Mouse (Mus musculus) kidney, postnatal 4 days (tissue): ENCODE data around the gene Fut2.

Experiments used
- DNase-seq, 2 experiments: peaks; one replicate each; pipeline ENCODE4 v3.0.0; 2021; ENCODE audit warnings: mixed read lengths in 2 of 2

The Fut2 gene

DNA sequence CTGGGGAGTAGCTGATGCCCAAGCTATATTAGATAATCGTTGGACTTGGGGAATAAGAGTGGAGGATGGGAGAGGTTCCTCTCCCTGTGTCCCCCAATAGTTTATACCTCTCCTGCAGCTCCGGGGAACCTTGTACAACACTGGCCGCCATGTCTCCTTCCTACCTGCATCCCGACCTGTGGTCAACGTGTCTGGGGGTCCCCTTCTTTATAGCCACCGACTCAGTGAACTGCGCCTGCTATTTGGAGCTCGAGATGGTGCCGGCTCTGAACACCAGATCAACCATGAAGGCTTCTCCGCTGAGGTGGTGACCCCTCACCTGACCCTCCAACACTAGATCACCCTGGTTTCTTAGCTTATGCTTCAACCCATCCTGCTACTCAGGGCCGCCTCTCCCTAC is 36.1 kb upstream of the Fut2 start:
- DNase-seq = no peak

DNA sequence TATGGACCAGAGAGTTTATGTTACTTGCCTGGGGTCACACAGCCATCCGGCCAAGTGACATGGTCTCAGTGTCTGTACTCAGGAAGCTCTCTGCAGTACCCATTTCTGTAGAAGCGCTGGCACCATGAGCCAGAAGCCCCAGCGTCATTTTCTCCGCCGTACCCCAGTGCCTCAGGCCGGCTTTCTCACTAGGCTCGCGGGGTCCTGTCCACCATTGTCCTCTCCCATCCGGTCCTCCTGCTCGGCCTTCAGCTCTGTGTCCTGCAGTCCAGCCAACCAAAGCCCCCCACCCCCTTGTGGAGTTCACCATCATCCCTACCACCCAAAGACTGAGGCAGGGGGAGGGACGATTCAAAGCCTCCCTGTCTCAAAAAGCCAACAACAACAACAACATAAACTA is 35.4 kb upstream of the Fut2 start:
- DNase-seq = no peak

DNA sequence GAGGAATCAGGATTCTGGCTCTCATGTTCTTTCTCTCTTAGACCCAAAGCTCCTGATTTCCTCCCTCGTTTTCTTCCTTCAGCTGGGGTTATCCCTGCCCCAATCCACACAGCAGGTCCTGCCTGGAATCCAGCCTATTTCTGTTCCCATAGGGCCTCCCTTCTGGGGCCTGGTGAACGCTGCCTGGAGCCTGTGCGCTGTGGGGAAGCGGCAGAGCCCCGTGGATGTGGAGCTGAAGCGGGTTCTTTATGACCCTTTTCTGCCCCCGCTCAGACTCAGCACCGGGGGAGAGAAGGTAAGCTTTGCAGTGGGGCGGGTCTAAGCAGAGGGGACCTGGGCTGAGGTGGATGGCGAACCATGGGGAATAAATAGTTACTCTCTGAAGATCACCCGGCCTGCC is 34.9 kb upstream of the Fut2 start:
- DNase-seq = peak in 1 of 2 experiments; percentile 57

DNA sequence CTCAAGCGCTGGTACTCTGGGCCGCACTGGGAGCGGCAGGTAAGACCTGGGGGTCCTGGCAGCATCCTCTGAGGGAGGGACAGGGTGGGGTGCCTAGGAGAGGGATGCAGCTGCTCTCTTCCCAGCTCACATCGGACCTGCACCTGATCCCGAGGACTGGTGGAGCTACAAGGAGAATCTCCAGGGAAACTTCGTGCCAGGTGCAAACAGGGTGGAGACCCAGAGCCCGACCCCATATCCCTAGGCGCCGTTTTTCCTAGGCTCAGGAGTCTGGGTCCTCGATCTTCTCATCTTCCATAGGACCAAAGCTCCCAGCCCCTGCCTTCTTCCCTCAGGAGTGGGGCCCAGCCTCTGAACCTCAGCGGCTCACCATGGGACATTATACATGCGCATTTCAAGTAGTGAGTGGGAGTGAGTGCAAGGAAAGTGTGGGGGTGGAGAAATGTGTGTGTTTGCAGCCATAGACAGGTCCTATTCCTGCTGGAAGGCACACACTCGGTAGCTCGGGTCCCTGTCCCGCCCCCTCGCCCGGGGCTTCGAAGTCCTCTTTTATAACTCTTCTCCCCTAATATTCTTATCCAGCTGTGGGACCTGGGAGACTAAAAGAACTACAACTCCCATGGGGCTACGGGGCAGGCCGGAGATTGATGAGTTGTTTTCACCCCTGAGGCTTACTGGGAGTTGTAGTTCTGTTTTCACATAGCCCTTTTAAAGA is 34.3 kb upstream of the Fut2 start:
- peak; percentile 81 to 86 for DNase-seq

DNA sequence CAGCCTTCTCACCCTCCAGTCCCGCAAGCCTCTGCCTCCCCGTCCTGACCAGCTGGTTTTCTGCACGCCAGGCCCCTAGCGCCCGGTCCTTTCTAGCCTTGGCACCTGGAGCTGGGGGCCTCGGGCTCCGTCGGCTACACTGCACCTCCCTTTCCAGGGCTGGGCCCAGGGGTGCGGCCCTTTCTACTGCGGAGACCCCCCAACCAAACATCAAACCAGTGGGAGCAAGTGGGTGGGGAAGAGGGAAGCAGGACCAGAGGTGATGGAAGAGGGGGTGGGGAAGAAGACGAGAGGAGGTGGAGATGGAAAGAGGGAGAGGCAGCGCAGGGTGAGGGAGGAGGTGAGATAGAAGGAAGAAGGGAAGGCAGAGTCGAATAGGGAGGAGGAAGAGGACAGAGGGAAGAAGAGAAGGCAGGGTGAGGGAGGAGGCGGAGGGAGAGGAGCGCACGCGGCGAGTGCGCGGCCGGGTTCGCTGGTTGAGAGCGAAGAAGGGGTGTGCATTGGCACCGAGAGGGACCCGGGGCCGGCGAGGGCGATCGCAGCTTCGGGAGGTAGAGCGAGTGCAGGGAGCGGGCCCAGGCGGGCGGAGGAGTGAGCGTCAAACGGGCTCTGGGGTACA is 33.4 kb upstream of the Fut2 start, which contains the start of gene Car11:
Car11 (plus strand) TSS at position 321 of the 619 bp plus-strand sequence.
- no peak for DNase-seq

DNA sequence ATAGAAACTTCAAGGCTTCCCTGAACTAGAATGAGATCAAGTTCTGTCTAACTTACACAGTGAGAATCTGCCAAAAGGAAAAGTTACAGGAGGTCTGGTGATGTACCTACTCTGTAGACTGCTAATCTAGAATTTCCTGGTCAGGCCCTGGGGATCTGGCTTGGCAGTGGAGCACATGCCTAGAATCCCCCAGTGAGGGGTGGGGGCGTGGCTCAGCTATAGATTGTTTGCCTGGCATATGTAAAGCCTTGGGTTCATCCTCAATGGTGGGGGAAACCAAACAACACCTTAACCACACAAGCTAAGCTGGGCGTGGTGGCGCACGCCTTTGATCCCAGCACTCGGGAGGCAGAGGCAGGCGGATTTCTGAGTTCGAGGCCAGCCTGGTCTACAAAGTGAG is 31.7 kb upstream of the Fut2 start:
- no peak for DNase-seq

DNA sequence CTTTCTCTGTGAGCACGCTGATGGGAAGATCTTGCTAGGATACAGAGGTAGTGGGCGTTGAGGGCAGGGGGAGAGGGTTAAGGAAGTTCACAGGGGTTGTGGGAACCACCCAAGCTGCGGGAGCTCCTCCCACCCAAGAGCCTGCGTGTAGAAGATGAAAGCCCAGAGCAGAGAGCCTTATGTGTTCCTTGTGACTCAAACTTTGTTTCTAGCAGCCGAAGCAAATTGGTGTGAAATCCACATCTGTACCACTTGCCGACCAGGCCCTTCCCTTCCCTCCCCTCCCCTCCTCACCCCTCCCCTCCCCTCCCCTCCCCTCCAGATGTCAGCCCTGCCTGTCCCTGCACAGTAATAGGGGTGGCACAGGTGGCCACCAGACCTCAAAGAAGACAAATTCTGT is 28.9 kb upstream of the Fut2 start:
- no peak for DNase-seq

DNA sequence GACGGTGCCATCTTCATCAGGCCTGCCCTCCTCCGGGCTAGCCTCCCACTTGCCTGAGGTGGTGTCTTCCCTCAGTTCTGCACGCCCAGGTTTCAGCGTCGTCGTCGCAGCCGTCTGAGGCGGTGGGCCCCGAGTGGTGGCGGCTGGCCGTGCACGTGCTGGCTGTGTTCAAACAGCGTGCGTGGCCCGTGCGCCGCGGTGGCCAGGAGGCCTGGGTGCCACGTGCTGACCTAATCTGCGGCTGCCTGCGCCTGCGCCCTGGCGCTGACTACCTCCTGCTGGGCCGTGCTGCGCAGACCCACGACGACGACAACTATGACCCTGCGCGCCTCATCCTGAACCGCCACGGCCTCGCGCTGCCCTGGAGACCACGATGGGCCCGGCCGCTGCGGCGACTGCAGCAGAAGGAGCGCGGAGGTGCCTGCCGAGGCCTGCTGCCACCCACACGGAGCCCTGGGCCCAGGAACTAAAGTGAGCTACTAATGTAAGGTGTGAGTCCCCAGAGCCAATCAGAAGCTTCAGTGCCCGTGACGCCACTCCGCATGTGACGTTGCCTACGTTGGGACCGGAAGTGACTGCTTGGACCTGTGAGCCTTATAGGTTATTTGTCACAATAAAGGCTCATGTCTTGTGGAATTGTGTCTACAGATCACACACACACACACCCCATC is 27.9 kb upstream of the Fut2 start, which contains the start of gene Sec1:
Sec1 (minus strand) TSS at position 482 of the 671 bp plus-strand sequence.
- no peak for DNase-seq

DNA sequence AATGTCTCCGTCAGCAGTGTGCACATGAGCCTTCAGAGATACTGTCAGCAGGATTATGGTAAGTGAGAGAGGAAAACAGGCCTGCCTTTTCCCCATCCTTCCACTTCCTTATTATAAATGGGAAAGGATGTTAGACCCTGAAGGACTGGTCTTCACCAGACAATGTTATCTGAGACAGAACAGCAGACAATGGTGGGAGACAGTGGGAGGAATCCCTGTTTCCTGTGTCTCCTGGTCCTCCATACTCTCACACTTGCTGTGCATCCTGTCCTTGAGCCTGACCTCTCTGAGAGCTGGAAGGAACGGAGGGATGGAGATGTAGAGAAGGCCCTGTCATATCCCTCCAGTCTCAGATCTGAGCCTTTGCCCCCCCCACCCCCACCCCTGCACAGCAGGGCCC is 26.2 kb upstream of the Fut2 start:
- no peak for DNase-seq

DNA sequence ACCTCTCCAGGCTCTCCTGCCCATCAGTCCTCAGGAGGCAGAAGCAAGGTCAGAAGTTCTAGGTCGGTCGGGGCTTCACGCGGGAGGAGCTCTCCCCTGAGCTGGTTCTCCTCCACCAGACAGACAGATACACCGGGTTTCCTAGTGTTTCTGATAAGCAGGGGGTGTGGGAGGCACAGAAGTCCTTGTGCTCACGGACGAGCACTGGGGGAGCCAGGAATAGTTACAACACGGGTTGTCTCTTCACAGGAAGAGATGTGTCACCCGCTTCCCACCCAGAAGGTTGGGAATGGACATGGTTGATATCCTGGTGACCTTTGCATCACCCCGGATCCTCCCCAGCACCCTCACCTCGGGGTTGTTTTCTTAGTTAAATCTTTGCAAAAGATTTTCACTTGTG is 23.6 kb upstream of the Fut2 start:
- no peak for DNase-seq

DNA sequence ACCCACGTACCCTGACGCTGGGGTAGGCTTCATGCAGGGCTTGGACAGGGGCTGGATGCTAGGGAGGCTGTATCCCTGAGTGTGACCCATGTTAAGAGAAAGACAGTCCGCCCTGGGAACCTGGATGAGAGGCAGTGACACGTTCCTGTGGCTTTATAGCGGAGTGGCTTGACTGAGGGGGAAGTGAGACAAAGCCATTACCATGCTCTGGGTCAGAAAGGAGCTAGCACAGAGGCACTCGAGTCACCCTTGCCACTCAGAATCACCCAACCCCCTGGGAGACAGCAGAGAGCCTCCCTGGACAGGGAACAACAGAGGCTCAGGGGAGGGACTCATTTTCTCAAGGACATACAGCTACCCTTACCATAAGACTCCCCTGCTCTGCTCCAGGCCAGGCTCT is 22.9 kb upstream of the Fut2 start:
- DNase-seq = no peak

DNA sequence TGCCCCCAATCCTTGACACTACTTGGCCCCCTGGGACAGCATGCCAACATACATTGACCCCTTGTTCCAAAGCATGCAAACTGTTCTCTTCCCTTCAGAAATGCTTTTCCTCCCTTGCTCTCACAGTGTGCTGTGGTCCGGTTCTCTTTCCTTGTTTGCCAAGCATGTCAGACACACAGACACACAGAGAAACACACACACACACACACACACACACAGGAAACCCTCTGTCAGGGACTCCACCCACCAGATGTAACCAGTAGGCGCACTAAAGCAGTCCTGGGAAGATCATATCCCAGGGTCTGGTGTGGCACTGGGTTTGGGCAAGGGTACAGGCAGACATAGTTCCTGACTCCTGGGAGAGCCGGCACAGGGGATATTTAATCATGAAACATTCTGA is 20.6 kb upstream of the Fut2 start:
- no peak for DNase-seq

DNA sequence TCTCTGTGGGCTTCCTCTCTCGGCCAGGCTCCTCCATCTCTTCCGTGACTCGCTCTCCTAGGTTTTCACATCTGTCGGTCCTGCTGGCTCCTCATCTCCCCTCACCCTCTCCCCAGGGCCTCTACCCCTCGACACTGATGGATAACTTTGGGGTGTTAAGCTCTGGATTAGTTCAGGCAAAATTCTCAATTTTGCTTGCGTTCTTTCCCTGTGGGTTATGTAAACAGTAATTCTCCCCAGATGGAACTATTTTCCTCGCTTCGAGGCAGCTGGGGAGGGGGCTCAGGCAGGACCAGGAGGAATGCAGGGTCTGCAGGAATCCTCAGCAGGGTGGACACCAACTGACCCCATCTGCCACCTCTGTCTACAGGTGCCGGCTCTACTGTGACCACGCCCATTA is 19.6 kb upstream of the Fut2 start:
- DNase-seq = no peak

DNA sequence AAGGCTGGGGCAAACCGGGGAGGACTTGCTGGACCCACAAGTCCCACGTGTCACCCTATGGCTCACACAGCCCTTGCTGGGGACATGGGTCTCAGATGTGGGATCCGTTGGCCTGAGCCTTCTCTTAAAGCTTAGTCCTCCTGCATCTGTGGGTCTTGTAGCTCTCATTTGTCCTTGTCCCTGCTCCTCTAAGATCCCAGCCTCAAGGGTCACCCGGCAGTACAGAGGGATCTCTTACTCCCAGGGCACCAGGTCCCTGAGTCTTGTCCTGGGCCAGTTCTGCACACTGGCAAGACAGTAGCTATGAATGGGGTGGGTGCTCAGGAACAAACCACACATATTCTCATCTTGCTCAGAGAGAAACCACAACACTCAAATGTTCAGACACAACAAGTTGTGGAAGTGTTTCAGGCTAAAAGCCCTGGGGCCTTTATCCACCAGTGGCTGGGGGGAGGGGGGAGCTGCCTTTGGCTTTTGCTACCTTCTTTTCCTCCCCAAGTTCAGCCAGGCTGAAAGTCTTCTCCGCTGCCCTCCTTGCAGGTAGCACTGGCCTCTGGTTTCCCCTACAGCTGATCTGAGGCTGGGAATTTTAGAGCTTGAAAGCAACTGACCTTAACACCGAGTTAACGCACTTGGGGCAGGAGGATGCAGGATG is 17.3 kb upstream of the Fut2 start, which contains the start of gene Ntn5:
Ntn5 (plus strand) TSS at position 627 of the 655 bp plus-strand sequence.
- no peak for DNase-seq

DNA sequence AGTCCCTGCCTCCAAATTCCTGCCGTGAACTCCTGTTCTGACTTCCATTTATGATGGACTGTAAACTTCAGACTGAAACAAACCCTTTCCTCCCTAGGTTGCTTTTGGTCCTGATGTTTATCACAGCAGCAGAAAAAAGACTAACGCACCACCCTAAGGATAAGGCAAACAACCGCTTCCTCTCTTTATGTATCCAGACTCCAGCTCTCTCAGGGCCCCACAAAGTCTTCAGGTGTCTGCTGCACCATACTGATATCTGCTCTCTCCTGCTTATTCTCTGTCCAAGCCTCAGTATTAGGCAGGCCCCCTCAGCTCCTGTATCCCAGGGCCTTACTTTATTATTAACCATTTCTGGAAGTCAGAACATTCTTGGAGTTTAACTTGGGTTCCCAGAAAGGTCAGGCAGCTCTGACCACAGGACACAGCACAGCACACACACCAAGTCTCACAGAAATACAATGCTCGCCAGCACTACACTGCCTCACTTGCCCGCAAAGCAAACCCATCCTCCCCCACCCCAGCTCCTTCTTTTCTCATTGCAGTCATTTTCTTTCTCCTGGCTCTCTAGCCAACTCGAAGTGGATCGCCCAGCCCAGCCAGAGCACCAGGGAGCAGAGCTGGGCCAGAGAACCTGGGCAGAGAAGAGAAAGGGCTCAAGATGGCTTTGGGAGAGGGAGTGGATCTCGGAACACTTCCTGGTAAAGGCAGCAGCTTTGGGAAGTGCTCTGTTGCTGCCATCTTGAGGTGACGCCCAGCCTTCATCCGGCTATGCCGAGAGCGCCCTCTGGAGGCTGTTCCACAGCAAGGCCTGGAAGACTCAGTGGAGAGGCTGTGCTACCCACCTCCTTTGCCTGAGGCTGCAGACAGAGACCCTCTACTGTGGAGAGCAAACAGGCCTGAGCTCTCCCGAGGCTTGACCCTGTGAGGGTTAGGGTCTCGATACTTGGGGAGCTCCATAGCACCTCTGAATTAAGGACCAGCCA is 16.2 kb upstream of the Fut2 start:
- DNase-seq = peak; percentile 96 to 97

DNA sequence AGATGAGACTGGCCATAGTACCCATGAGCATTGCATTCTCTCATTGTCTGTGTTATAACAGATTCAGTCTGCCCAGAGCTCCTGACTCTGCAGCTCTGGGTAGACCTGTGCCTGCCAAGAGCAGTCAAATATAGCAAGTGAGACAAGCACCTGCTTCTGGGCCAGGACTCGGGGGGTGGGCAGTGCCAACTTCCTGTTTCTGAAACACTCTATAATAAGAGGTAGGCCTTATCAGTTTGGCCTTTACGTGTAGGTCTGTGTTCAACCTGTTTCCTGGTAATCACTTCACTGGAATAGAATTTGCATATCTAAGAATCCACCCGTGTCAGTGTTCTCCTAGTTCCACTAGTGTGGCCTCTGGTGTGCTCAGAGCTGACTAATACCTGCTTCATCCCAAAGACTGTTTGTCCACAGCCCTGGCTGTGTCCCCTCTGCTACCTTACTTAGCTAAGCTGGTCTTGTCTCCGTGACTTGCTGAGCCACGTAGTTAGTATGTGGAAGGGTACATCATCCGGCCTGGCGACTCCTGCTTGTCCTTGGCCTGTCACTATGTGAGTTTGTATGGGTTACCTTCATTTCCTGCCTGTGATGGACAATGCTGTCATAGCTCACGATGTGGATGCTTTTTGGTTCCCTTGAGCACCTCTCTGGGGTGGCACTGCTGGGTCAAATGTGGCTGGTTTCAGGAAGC is 15.0 kb upstream of the Fut2 start:
- DNase-seq = no peak

DNA sequence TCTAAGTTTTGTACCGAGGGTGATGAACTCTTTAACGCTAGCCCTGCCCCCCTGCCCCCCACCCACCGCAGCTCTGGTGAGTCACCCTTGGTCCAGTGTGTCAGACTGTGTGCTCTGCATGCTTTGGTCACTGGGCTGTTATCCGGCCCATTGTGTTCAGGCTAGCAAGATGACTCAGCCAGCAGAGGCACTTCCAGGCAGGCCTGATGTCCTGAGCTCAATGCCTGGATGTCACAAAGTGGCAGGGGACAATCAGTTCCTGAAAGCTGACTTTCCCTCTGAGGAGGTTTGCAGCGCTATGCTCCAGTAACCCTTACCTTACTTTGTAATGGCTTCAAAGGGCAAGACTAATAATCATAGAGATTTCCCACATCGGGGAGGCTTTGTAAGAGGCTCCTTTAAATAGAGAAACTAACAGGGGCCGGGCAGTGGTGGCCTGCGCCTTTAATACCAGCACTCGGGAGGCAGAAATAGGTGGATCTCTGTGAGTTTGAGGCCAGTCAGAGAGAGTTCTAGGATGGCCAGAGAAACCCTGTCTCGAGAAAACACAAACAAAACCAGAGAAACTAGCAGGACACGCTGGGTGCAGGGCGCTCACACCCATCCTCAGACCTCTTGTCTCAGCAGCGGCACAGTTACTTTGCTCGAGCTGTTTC is 13.9 kb upstream of the Fut2 start:
- DNase-seq = peak in 1 of 2 experiments; percentile 56

DNA sequence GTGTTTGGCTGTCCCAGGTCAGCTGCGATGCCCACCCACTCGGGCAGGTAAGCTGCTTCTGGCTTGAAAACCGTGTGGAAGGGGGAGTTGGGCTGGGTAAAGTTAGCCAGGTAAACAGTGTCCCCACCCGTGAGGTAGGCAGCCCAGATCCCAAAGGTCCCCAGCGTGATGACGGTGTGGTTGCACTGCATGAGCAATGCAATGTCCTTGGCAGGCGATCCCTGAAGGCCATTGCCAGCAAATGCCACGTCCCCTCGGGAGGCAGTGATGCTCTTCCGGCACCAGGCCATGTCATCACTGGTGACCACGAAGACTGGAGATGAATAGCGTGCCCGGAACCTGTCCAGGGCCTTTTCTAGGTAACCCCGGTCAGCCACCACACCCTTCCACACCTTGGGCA is 12.3 kb upstream of the Fut2 start:
- DNase-seq = no peak

DNA sequence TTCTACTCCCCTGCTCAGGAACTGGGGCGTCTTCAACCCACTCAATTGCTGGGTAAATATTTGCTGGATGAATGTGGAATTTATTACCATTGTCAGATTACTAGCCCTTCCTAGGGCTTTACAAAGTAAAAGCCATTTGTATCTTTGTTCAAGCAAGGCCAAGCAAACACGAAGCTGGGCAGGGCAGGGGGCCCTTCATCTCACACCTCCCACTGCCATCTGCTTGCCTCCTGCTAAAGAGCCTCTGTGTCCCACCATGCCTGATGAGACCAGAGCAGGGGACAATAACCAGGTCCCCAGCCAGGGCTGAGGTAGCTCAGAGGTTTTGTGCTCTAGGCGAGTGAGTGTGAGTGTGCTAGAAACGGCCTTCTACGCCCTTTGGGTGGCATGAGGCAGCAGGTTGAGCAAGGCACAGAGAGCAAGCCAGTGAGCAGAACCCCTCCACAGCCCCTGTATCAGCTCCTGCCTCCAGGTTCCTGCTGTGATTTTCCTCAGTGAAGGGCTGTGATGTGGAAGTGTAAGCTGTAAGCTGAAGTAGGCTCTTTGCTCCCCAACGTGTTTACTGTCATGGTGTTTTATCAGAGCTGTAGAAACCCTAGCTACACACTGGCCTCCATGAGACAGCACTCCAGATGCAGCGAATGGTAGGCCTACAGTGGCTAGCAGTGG is 11.6 kb upstream of the Fut2 start:
- DNase-seq = no peak

DNA sequence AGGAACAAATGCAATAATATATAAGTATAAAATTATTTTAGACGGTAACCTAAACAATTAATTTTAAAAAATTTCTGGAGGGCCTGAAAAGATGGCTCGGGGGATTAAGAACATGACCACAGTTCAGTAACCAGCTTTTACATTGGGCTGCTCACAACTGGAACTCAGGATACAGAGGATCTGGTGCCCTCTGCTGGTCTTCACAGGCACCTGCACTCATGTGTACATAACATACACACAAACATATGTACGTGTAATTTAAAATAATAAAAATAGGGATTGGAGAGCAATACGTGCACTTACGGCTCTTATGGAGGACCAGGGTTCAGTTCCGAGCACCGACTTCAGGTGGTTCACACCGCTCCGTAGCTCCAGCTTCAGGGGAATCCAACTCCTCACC is 2.7 kb upstream of the Fut2 start:
- no peak for DNase-seq
